Mouse (Mus musculus) midbrain, embryonic 14.5 days (tissue): ENCODE measurements at regions not wholly inside any gene's neighbourhood (a gene's known extent, or its start where the extent isn't known, plus 50 kb on each side); places are given as distances from the start of the nearest gene placed in this dataset.
A peak's percentile ranks its signal among the peaks of the same experiment; 100 is the strongest.

Experiments used
- ATAC-seq: fragments of 200-750 bp; cut with Nextera tagmentation; 2 replicates; pipeline ENCODE4 v1.8.0; 2017; ENCODE audit warnings: moderate number of reproducible peaks, moderate library complexity; ENCODE audit not compliant: low FRiP score, low TSS enrichment
- DNase-seq: peaks from one replicate; pipeline ENCODE4 v3.0.0-alpha.2; 2015
- H3K27ac ChIP-seq: fragments of 300-500 bp; sonication (generic); replicated peaks from 2 replicates; pipeline ENCODE4 v1.5.1; 2014; ENCODE audit warnings: mild to moderate bottlenecking, low read depth, low read length, moderate library complexity
- H3K27me3 ChIP-seq: fragments of 300-500 bp; sonication (generic); 2 replicates; pipeline ENCODE4 v1.6.1; 2014; ENCODE audit warnings: low read length, control low read depth, mixed read lengths; ENCODE audit not compliant: control insufficient read depth, insufficient read depth
- H3K36me3 ChIP-seq: fragments of 300-500 bp; sonication (generic); 2 replicates; pipeline ENCODE4 v1.6.1; 2014; ENCODE audit warnings: low read length, control low read depth; ENCODE audit not compliant: control insufficient read depth, insufficient read depth
- H3K4me1 ChIP-seq: fragments of 300-500 bp; sonication (generic); 2 replicates; pipeline ENCODE4 v1.6.1; 2014; ENCODE audit warnings: mild to moderate bottlenecking, antibody characterized with exemption, low read length, control low read depth; ENCODE audit not compliant: control insufficient read depth, insufficient read depth
- H3K4me2 ChIP-seq: fragments of 300-500 bp; sonication (generic); 2 replicates; pipeline ENCODE4 v1.6.1; 2014; ENCODE audit warnings: mild to moderate bottlenecking, low read length, moderate library complexity
- H3K4me3 ChIP-seq: fragments of 300-500 bp; sonication (generic); replicated peaks from 2 replicates; pipeline ENCODE4 v1.5.1; 2014; ENCODE audit warnings: low read depth, low read length
- H3K9ac ChIP-seq: fragments of 300-500 bp; sonication (generic); replicated peaks from 2 replicates; pipeline ENCODE4 v1.6.1; 2014; ENCODE audit warnings: mild to moderate bottlenecking, low read length, moderate library complexity
- H3K9me3 ChIP-seq: fragments of 300-500 bp; sonication (generic); 2 replicates; pipeline ENCODE4 v1.6.1; 2016; ENCODE audit warnings: low read length, control low read depth, mixed read lengths; ENCODE audit not compliant: control insufficient read depth
- WGBS: fragments of 180-500 bp; shearing (Covaris S2); extraction: QIAGEN DNeasy Blood & Tissue Kit; methylation state at CpG from one replicate; pipeline ENCODE4 v1.1.7; 2014; 5-methylcytosine and 5-hydroxymethylcytosine counted together

GRCm38 (mm10) chr17:78023507-78024355, 176.3 kb upstream of the Crim1 start:
- Histone ChIP-seq H3K9ac (no peak overlapping the region), H3K4me1 (no peaks in the 10 kb centered on the region), H3K27me3 (no peaks in the 10 kb centered on the region), H3K4me2 (no peak overlapping the region), H3K36me3 (no peaks in the 10 kb centered on the region), H3K4me3 (no peak overlapping the region), H3K9me3 (no peaks in the 10 kb centered on the region), H3K27ac (no peak overlapping the region)
- 76% methylated on average over 8 of the region's 8 CpGs for WGBS
- DNase-seq (no peak), ATAC-seq (no peak)

DNA sequence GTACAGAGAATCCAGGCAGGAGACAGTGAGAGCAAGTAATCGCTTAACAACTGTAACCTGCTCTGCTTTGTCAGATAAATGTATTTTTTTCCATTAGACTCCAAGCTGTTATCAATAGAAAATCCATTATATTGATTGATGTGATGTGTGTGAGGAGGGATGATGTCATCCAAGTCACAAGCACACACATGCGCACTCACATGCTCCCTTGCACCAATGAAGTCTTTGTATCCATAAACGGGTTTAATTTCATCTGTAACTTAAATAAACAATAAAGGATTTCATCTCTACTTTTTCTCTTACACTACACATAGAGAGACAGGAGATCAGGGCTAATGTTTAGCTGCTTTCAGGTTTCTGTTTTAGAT, 175.7 kb upstream of the Crim1 start:
- DNase-seq (no peak), ATAC-seq (no peak)
- H3K4me2 ChIP-seq, result no peak overlapping the region
- no peak overlapping the region for H3K4me3 ChIP-seq
- no peaks in the 10 kb centered on the region for H3K4me1 ChIP-seq
- H3K9me3 ChIP-seq, result no peaks in the 10 kb centered on the region
- 86% methylated on average over 3 of the region's 3 CpGs for WGBS
- H3K27ac ChIP-seq, result no peak overlapping the region
- no peaks in the 10 kb centered on the region for H3K27me3 ChIP-seq
- H3K36me3 ChIP-seq, result no peaks in the 10 kb centered on the region
- H3K9ac ChIP-seq, result no peak overlapping the region

- Histone ChIP-seq H3K4me1 (no peaks in the 10 kb centered on the region), H3K9me3 (no peaks in the 10 kb centered on the region), H3K4me2 (no peak overlapping the region), H3K27ac (no peak overlapping the region), H3K27me3 (no peaks in the 10 kb centered on the region), H3K4me3 (no peak overlapping the region), H3K9ac (no peak overlapping the region), H3K36me3 (no peaks in the 10 kb centered on the region)
- DNase-seq (peak; percentile 24), ATAC-seq (no peak)
- WGBS, result 61% methylated on average over 7 of the region's 7 CpGs
Observed at GRCm38 (mm10) chr17:78025294-78025693, 174.8 kb upstream of the Crim1 start.

DNA sequence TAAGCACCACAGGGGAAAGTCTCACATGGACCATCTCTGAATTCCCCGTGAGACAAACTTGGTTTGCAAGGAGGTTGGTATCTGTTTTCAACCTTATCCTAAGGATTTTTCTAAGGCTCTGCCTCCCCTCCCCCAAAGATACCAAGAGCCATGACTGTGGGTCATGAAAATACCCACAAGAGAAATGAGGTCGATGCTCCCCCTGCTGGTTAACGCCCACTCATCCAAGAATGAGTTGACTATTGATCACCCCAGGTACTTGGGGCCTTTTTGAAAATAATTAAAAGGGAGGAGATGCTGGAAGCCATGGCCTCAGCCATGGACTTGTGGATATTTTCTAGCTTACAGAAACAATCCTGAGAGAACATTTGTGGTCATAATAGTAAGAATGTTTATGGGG, 164.4 kb upstream of the Crim1 start:
- H3K36me3 ChIP-seq, result no peaks in the 10 kb centered on the region
- ATAC-seq (no peak), DNase-seq (no peak)
- H3K4me2 ChIP-seq, result no peak overlapping the region
- H3K27me3 ChIP-seq, result no peaks in the 10 kb centered on the region
- H3K27ac ChIP-seq, result no peak overlapping the region
- WGBS, result 82% methylated on average over 3 of the region's 3 CpGs
- H3K9ac ChIP-seq, result no peak overlapping the region
- H3K4me3 ChIP-seq, result no peak overlapping the region
- no peaks in the 10 kb centered on the region for H3K9me3 ChIP-seq
- H3K4me1 ChIP-seq, result no peaks in the 10 kb centered on the region

GRCm38 (mm10) chr17:78040338-78040737, 159.7 kb upstream of the Crim1 start:
- no peak for DNase-seq
- 79% methylated on average over 1 of the region's 1 CpGs for WGBS

GRCm38 (mm10) chr17:78041204-78041603, 158.8 kb upstream of the Crim1 start:
- H3K4me2 ChIP-seq, result no peak overlapping the region
- H3K27ac ChIP-seq, result no peak overlapping the region
- no peaks in the 10 kb centered on the region for H3K9me3 ChIP-seq
- H3K4me1 ChIP-seq, result no peaks in the 10 kb centered on the region
- H3K27me3 ChIP-seq, result no peaks in the 10 kb centered on the region
- H3K9ac ChIP-seq, result no peak overlapping the region
- 83% methylated on average over 4 of the region's 4 CpGs for WGBS
- ATAC-seq (no peak), DNase-seq (no peak)
- H3K36me3 ChIP-seq, result no peaks in the 10 kb centered on the region
- H3K4me3 ChIP-seq, result no peak overlapping the region

More at GRCm38 (mm10) chr17:78040338-78040737, 159.7 kb upstream of the Crim1 start:
- Histone ChIP-seq H3K4me3 (no peak overlapping the region), H3K4me1 (no peaks in the 10 kb centered on the region), H3K27ac (no peak overlapping the region), H3K9me3 (no peaks in the 10 kb centered on the region), H3K9ac (no peak overlapping the region), H3K27me3 (no peaks in the 10 kb centered on the region), H3K36me3 (no peaks in the 10 kb centered on the region), H3K4me2 (no peak overlapping the region)
- no peak for ATAC-seq

- no peaks in the 10 kb centered on the region for H3K36me3 ChIP-seq
- H3K4me2 ChIP-seq, result no peak overlapping the region
- no peak overlapping the region for H3K9ac ChIP-seq
- WGBS, result 90% methylated on average over 9 of the region's 9 CpGs
- H3K27me3 ChIP-seq, result no peaks in the 10 kb centered on the region
- H3K27ac ChIP-seq, result no peak overlapping the region
- ATAC-seq (no peak), DNase-seq (no peak)
- H3K4me1 ChIP-seq, result no peaks in the 10 kb centered on the region
- no peak overlapping the region for H3K4me3 ChIP-seq
- no peaks in the 10 kb centered on the region for H3K9me3 ChIP-seq
Observed at GRCm38 (mm10) chr17:78049766-78050165, 150.3 kb upstream of the Crim1 start.

GRCm38 (mm10) chr17:78050203-78050602, 149.8 kb upstream of the Crim1 start:
- ATAC-seq, result no peak
- Histone ChIP-seq H3K4me1 (no peaks in the 10 kb centered on the region), H3K9ac (no peak overlapping the region), H3K4me2 (no peak overlapping the region), H3K9me3 (no peaks in the 10 kb centered on the region), H3K27me3 (no peaks in the 10 kb centered on the region), H3K36me3 (no peaks in the 10 kb centered on the region), H3K4me3 (no peak overlapping the region), H3K27ac (no peak overlapping the region)
- 90% methylated on average over 7 of the region's 7 CpGs for WGBS
- DNase-seq, result no peak

GRCm38 (mm10) chr17:78075892-78076291, 124.2 kb upstream of the Crim1 start:
- DNase-seq (no peak), ATAC-seq (no peak)
- no peaks in the 10 kb centered on the region for H3K36me3 ChIP-seq
- no peak overlapping the region for H3K4me3 ChIP-seq
- no peaks in the 10 kb centered on the region for H3K9me3 ChIP-seq
- H3K4me2 ChIP-seq, result no peak overlapping the region
- no peak overlapping the region for H3K9ac ChIP-seq
- no peaks in the 10 kb centered on the region for H3K4me1 ChIP-seq
- no peak overlapping the region for H3K27ac ChIP-seq
- H3K27me3 ChIP-seq, result no peaks in the 10 kb centered on the region
